Mouse (Mus musculus) bone marrow, adult 2 months (tissue): ENCODE results near the gene Tle6.

Experiments
- CTCF ChIP-seq: fragments of 200-500 bp; IDR thresholded peaks from 2 replicates; pipeline ENCODE4 v1.5.1; 2011; ENCODE audit warnings: low read length, control low read depth; ENCODE audit not compliant: control insufficient read depth, insufficient read depth
- POLR2A ChIP-seq: fragments of 200-500 bp; IDR thresholded peaks from 2 replicates; pipeline ENCODE4 v1.6.1; 2011; ENCODE audit warnings: low read depth, mild to moderate bottlenecking, control low read depth, low read length, borderline replicate concordance; ENCODE audit not compliant: control insufficient read depth

- peak; percentile 33; the same call in 1 of the 2 replicates for TF ChIP-seq CTCF
- no peak for TF ChIP-seq POLR2A
Measured at GRCm38 (mm10) chr10:81608308-81608707, 7.4 kb upstream of the Tle6 start.
